Mouse (Mus musculus) midbrain, embryonic 15.5 days (tissue): ENCODE measurements around the gene Arl6. TPM values are rescaled to one million over a fixed set of nuclear protein-coding genes. Genes with fewer than 3 reads are reported as not detected.

ENCODE experiments used
- ATAC-seq: fragments of 200-750 bp; cut with Nextera tagmentation; replicated peaks from 2 replicates; pipeline ENCODE4 v1.8.0; 2017; ENCODE audit warnings: moderate TSS enrichment
- H3K27ac ChIP-seq: fragments of 300-500 bp; sonication (generic); 2 replicates; pipeline ENCODE4 v1.5.1; 2015; ENCODE audit warnings: mild to moderate bottlenecking, inconsistent platforms
- H3K27me3 ChIP-seq: fragments of 300-500 bp; sonication (generic); replicated peaks from 2 replicates; pipeline ENCODE4 v1.6.1; 2015; ENCODE audit warnings: inconsistent platforms
- H3K36me3 ChIP-seq: fragments of 300-500 bp; sonication (generic); replicated peaks from 2 replicates; pipeline ENCODE4 v1.6.1; 2015; ENCODE audit warnings: inconsistent platforms
- H3K4me1 ChIP-seq: fragments of 300-500 bp; sonication (generic); 2 replicates; pipeline ENCODE4 v1.6.1; 2015; ENCODE audit warnings: inconsistent platforms
- H3K4me2 ChIP-seq: fragments of 300-500 bp; sonication (generic); 2 replicates; pipeline ENCODE4 v1.6.1; 2015; ENCODE audit warnings: inconsistent platforms, mild to moderate bottlenecking, moderate library complexity
- H3K4me3 ChIP-seq: fragments of 300-500 bp; sonication (generic); 2 replicates; pipeline ENCODE4 v1.5.1; 2015; ENCODE audit warnings: mild to moderate bottlenecking, inconsistent platforms
- H3K9ac ChIP-seq: fragments of 300-500 bp; sonication (generic); 2 replicates; pipeline ENCODE4 v1.6.1; 2015; ENCODE audit warnings: mild to moderate bottlenecking, inconsistent platforms
- H3K9me3 ChIP-seq: fragments of 300-500 bp; sonication (generic); 2 replicates; pipeline ENCODE4 v1.6.1; 2016; ENCODE audit warnings: inconsistent platforms
- WGBS: fragments of 180-500 bp; shearing (Covaris S2); methylation state at CpG from one replicate; pipeline ENCODE4 v1.1.7; 2015; ENCODE audit warnings: mixed read lengths; 5-methylcytosine and 5-hydroxymethylcytosine counted together
- polyA plus RNA-seq: library from polyadenylated mRNA; unstranded; fragments of >200 nt; fragmentation: Nextera tagmentation; extraction: Ambion mirVana; gene quantifications from 2 replicates; pipeline ENCODE4 v1.2.1, GENCODE M21; 2015

Gene Arl6
- 48.8 and 51.2 TPM in 2 replicates for polyA plus RNA-seq

DNA sequence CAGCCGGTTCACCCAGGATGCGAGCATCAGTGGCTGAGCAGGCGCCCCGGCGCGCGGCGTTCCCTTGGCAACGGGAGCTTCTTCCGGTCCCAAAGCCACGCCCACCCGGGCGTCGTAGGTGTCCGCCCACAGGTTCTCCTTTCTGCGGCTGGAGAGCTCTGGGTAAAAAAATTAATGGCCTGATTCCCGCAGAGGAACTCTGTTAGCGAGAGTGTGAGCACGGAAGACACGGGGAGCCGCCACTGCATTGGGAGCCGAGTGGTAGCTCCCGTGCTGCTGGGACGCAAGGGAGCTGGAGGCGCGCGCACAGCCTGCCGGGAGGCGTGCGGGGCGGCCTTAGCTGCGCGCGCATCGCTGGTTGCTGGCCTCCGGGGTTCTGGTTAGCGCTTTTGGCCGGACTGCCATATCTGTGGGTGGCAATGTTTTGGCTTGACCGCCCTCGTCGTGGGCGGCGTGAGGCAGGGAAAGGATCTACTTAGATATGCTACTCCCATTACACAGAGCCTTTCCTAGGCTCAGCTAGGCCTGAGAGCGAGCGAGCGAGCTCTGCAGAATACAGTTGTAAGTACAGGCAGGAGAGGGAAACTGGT, at the start of gene Arl6:
TSS of gene Arl6 (minus strand) at position 290 of the 590 bp plus-strand sequence.
- peak within 1 kb of the TSS; percentile 92 for H3K4me3 ChIP-seq
- no peaks in the 10 kb centered on the region for H3K9me3 ChIP-seq
- H3K4me1 ChIP-seq = peaks cover 7% of the 10 kb centered on the region
- no peaks in the 10 kb centered on the region for H3K27me3 ChIP-seq
- no peaks in the 10 kb centered on the region for H3K36me3 ChIP-seq
- ATAC-seq = peak; percentile 99
- H3K4me2 ChIP-seq = peak within 1 kb of the TSS; percentile 61
- H3K9ac ChIP-seq = peak within 1 kb of the TSS; percentile 80
- under 1% methylated on average over 45 of the region's 46 CpGs for WGBS
- H3K27ac ChIP-seq = peak within 1 kb of the TSS; percentile 100

DNA sequence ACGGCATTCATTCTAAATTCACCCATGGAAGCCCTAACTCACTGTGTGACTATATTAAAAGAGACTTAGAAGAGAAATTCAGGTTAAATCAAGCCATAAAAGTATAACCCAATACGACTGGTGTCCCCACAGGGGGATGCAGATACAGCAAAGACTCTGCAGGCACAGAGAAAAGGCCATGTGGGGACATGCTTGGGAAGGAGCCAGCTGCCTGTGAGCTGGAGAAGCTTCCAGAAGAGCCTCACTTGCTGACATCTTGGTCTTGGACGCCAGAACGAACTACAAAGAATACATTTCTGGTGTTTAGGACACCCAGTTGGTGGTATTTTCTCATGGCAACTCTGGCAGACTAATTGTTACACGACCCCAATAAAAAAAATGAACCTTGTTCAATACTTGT, 45.9 kb upstream of the Arl6 start:
- no peaks in the 10 kb centered on the region for H3K36me3 ChIP-seq
- no peak for ATAC-seq
- no peak overlapping the region for H3K27ac ChIP-seq
- no peaks in the 10 kb centered on the region for H3K27me3 ChIP-seq
- no peak overlapping the region for H3K4me3 ChIP-seq
- H3K4me1 ChIP-seq = no peaks in the 10 kb centered on the region
- WGBS = 72% methylated on average over 5 of the region's 5 CpGs
- no peak overlapping the region for H3K9ac ChIP-seq
- no peaks in the 10 kb centered on the region for H3K9me3 ChIP-seq
- H3K4me2 ChIP-seq = no peak overlapping the region

DNA sequence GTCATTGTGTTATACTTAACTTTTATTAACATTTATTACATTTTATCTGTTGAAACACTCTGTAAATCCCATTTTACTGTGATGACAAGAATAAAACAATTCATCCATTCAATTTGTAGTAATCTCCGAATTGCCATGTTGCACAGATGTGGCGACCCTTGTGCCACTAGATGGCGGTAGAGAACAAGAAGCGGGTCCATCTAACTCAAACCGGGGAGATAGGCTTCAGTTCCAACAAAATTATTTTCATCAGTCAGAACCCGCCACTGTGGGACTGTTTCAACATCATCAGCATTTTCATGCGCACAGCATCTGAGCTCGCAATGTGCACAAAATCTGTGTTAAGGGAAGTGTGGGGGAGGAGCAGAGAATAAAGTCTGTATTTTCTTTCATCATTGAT, 44.2 kb upstream of the Arl6 start:
- WGBS = 4% methylated on average over 8 of the region's 8 CpGs
- Histone ChIP-seq H3K27me3 (no peaks in the 10 kb centered on the region), H3K36me3 (no peaks in the 10 kb centered on the region)

DNA sequence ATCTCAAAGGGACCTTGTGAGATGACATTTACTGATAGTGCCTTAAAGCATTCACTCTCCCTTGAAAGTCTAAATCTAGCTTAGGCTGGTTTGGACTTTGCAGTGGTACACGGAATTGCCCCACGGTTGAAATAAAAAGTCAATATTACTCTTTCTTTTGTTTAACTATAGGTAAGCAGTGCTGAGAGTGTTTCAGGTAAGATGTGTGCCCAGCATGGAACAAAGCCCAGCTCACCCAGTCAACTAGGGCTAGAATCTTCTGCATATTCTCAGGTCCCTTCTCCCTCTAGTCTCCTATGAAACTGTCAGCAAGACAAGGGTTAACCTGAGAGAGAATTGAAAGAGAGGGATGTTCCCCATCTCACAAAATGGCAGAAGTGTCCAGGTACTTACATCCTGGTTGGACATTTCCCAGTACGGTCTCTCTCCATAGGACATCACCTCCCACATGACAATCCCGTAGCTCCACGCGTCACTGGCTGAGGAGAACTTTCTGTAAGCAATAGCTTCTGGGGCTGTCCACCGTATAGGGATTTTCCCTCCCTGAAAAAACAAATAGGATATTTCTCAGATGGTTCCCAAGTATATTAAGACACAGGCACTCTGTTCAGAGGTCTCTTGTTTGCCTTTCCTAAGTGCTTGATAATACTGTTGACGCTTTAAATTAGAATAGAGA, 43.2 kb upstream of the Arl6 start:
- Histone ChIP-seq H3K4me3 (no peak overlapping the region), H3K9me3 (no peaks in the 10 kb centered on the region), H3K27ac (no peak overlapping the region), H3K4me2 (no peak overlapping the region), H3K36me3 (no peaks in the 10 kb centered on the region), H3K4me1 (no peaks in the 10 kb centered on the region), H3K9ac (no peak overlapping the region), H3K27me3 (no peaks in the 10 kb centered on the region)
- WGBS = 86% methylated on average over 8 of the region's 8 CpGs
- no peak for ATAC-seq

More for the DNA sequence above, 44.2 kb upstream of the Arl6 start:
- Histone ChIP-seq H3K27ac (no peak overlapping the region), H3K4me2 (peak overlapping the region; percentile 31; the same call in 1 of the 2 replicates), H3K9ac (no peak overlapping the region), H3K4me3 (no peak overlapping the region), H3K4me1 (no peaks in the 10 kb centered on the region), H3K9me3 (no peaks in the 10 kb centered on the region)
- peak; percentile 95 for ATAC-seq

DNA sequence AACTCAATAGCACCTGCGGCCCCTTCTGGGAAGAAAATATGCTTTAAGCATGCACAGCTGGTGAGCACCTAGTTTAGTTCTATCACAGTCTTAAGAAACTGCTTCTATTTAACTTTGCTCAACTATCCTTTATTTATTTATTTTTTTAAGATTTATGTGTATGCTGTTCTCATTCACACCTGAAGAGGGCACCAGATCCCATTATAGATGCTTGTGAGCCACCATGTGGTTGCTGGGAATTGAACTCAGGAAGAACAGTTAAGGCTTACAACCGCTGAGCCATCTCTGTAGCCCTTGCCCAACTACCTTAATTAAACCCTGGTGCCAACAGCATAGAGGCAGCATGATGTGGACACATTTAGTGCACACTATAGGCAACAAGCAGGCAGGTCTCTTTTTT, 27.7 kb upstream of the Arl6 start:
- Histone ChIP-seq H3K4me3 (no peak overlapping the region), H3K27ac (no peak overlapping the region), H3K36me3 (no peaks in the 10 kb centered on the region), H3K27me3 (no peaks in the 10 kb centered on the region), H3K9ac (no peak overlapping the region), H3K4me2 (no peak overlapping the region), H3K4me1 (no peaks in the 10 kb centered on the region), H3K9me3 (no peaks in the 10 kb centered on the region)
- 85% methylated on average over 2 of the region's 2 CpGs for WGBS
- ATAC-seq = no peak

GRCm38 (mm10) chr16:59643766-59644165, 4.6 kb upstream of the Arl6 start:
- H3K4me3 ChIP-seq = no peak overlapping the region
- ATAC-seq = no peak
- 47% methylated on average over 2 of the region's 2 CpGs for whole genome bisulfite sequencing

GRCm38 (mm10) chr16:59639985-59640384, 794 bp upstream of the Arl6 start:
- Histone ChIP-seq H3K4me1 (peaks cover 7% of the 10 kb centered on the region), H3K27ac (no peak overlapping the region), H3K36me3 (no peaks in the 10 kb centered on the region), H3K4me2 (peak overlapping the region; percentile 61), H3K9me3 (no peaks in the 10 kb centered on the region), H3K4me3 (no peak overlapping the region), H3K27me3 (no peaks in the 10 kb centered on the region), H3K9ac (no peak overlapping the region)
- ATAC-seq = no peak
- 90% methylated on average over 3 of the region's 3 CpGs for WGBS

More at GRCm38 (mm10) chr16:59643766-59644165, 4.6 kb upstream of the Arl6 start:
- H3K36me3 ChIP-seq = no peaks in the 10 kb centered on the region
- no peaks in the 10 kb centered on the region for H3K27me3 ChIP-seq
- no peaks in the 10 kb centered on the region for H3K9me3 ChIP-seq
- H3K27ac ChIP-seq = no peak overlapping the region
- H3K4me2 ChIP-seq = no peak overlapping the region
- peaks cover 3% of the 10 kb centered on the region; the same call in 1 of the 2 replicates for H3K4me1 ChIP-seq
- H3K9ac ChIP-seq = no peak overlapping the region

- Histone ChIP-seq H3K27ac (no peak overlapping the region), H3K36me3 (0 out of 2 replicates have a peak, but pooled peaks cover 4% of the 10 kb centered on the region), H3K4me1 (peaks cover 4% of the 10 kb centered on the region), H3K4me2 (no peak overlapping the region), H3K9me3 (0 out of 2 replicates have a peak, but pooled peaks cover 2% of the 10 kb centered on the region), H3K9ac (no peak overlapping the region), H3K27me3 (no peaks in the 10 kb centered on the region), H3K4me3 (no peak overlapping the region)
- no peak for ATAC-seq
- WGBS = 88% methylated on average over 2 of the region's 2 CpGs
Measured at GRCm38 (mm10) chr16:59634598-59634997, 4.6 kb downstream of the Arl6 start.

- Histone ChIP-seq H3K4me1 (no peaks in the 10 kb centered on the region), H3K27ac (no peak overlapping the region), H3K4me3 (no peak overlapping the region), H3K27me3 (no peaks in the 10 kb centered on the region), H3K36me3 (no peaks in the 10 kb centered on the region), H3K9ac (no peak overlapping the region), H3K9me3 (no peaks in the 10 kb centered on the region), H3K4me2 (no peak overlapping the region)
- 96% methylated on average over 2 of the region's 2 CpGs for WGBS
- no peak for ATAC-seq
Measured at GRCm38 (mm10) chr16:59621554-59621953, 17.6 kb downstream of the Arl6 start.

GRCm38 (mm10) chr16:59617167-59617566, 22.0 kb downstream of the Arl6 start:
- H3K9me3 ChIP-seq = no peaks in the 10 kb centered on the region
- WGBS = 41% methylated on average over 3 of the region's 3 CpGs
- no peak overlapping the region for H3K9ac ChIP-seq
- no peaks in the 10 kb centered on the region for H3K27me3 ChIP-seq
- peak; percentile 80 for ATAC-seq
- no peaks in the 10 kb centered on the region for H3K4me1 ChIP-seq
- no peak overlapping the region for H3K27ac ChIP-seq
- H3K4me3 ChIP-seq = no peak overlapping the region
- no peak overlapping the region for H3K4me2 ChIP-seq
- no peaks in the 10 kb centered on the region for H3K36me3 ChIP-seq

- Histone ChIP-seq H3K4me3 (no peak overlapping the region), H3K9ac (no peak overlapping the region), H3K4me2 (no peak overlapping the region), H3K27me3 (no peaks in the 10 kb centered on the region), H3K4me1 (no peaks in the 10 kb centered on the region), H3K9me3 (no peaks in the 10 kb centered on the region), H3K36me3 (0 out of 2 replicates have a peak, but pooled peaks cover 4% of the 10 kb centered on the region), H3K27ac (no peak overlapping the region)
- no peak for ATAC-seq
- 84% methylated on average over 3 of the region's 3 CpGs for WGBS
Measured at GRCm38 (mm10) chr16:59615675-59616074, 23.5 kb downstream of the Arl6 start.

DNA sequence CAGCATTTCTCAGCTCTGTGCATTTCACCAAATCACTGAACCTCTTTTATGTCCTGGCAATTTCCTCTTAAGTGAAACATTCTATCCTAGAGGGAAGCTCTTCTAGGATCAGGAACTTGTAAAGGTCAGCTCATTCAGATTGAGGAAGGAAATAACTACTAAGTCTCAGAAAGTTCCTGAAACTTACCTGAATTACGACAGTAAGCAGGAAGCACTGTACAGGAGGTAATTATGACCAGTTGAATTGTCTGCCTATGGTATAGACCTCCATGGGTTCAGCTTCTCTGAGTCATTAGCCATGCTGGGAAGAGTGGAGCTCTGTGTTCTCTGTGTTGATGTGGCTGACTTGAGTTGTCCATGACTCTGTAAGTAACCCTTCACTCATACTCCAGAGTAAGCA, 28.4 kb downstream of the Arl6 start:
- H3K4me1 ChIP-seq = no peaks in the 10 kb centered on the region
- H3K27ac ChIP-seq = no peak overlapping the region
- ATAC-seq = no peak
- no peak overlapping the region for H3K9ac ChIP-seq
- no peaks in the 10 kb centered on the region for H3K27me3 ChIP-seq
- WGBS = 86% methylated on average over 1 of the region's 1 CpGs
- H3K9me3 ChIP-seq = no peaks in the 10 kb centered on the region
- H3K4me2 ChIP-seq = no peak overlapping the region
- H3K4me3 ChIP-seq = no peak overlapping the region
- H3K36me3 ChIP-seq = 0 out of 2 replicates have a peak, but pooled peaks cover 4% of the 10 kb centered on the region
